Mouse (Mus musculus) ES-Bruce4 (cell line): ENCODE measurements around the gene Vdr.

Experiments used
- CTCF ChIP-seq: IDR thresholded peaks from one replicate; pipeline ENCODE4 v1.8.1; 2011; ENCODE audit warnings: low read depth, low read length
- POLR2A ChIP-seq: IDR thresholded peaks from one replicate; pipeline ENCODE4 v1.8.1; 2011; ENCODE audit warnings: low read length; ENCODE audit not compliant: insufficient read depth

- TF ChIP-seq CTCF (no peak), POLR2A (no peak)
These were observed 44.4 kb downstream of the Vdr start for GRCm38 (mm10) chr15:97865988-97866387.
